Mouse (Mus musculus) layer of hippocampus, adult 2 months (tissue): ENCODE results near the gene Phkg1. TPM values are rescaled to one million over a fixed set of nuclear protein-coding genes. Genes with fewer than 3 reads are reported as not detected.
A peak's percentile ranks its signal among the peaks of the same experiment; 100 is the strongest.

Experiments used
- DNase-seq, 2 experiments: peaks; one replicate each; pipeline ENCODE4 v3.0.0; 2022; ENCODE audit warnings: low spot score in 2 of 2
- H3K27ac ChIP-seq: fragments of 200-600 bp; 2 replicates; pipeline ENCODE4 v1.8.1; 2022
- H3K4me3 ChIP-seq: fragments of 200-600 bp; 2 replicates; pipeline ENCODE4 v1.8.1; 2022; ENCODE audit warnings: mild to moderate bottlenecking
- CTCF ChIP-seq: fragments of 200-600 bp; conservative IDR thresholded peaks from 2 replicates; pipeline ENCODE4 v1.8.1; 2022; ENCODE audit warnings: antibody characterized with exemption, mild to moderate bottlenecking, moderate library complexity
- total RNA-seq, 2 experiments: library from RNA; stranded (reverse); gene quantifications; 2 replicates each; pipeline ENCODE4 v1.2.3; 2021

Phkg1 gene
- total RNA-seq, 2 experiments from 2014 or later, result 21.6 to 24.3 TPM

- Histone ChIP-seq H3K27ac (peak within 1 kb of the TSS; percentile 96), H3K4me3 (peak within 1 kb of the TSS; percentile 87)
- TF ChIP-seq CTCF, result no peak
- peak; percentile 92 to 97 for DNase-seq
Measured at GRCm38 (mm10) chr5:129886911-129887636, 11.3 kb downstream of the Phkg1 start, which contains the start of gene Chchd2. Gene Chchd2, minus strand, starts transcription at chr5:129887470.

GRCm38 (mm10) chr5:129886271-129886670 is 12.1 kb downstream of the Phkg1 start:
- peak overlapping the region; percentile 96; the same call in 1 of the 2 replicates for H3K27ac ChIP-seq
- DNase-seq, result no peak
- TF ChIP-seq CTCF, result no peak
- peak overlapping the region; percentile 87 for H3K4me3 ChIP-seq

- TF ChIP-seq CTCF, result no peak
- DNase-seq, result no peak
- H3K27ac ChIP-seq, result no peak overlapping the region
- no peak overlapping the region for H3K4me3 ChIP-seq
Measured at GRCm38 (mm10) chr5:129879888-129880287, 18.5 kb downstream of the Phkg1 start.

- peak overlapping the region; percentile 38 for H3K4me3 ChIP-seq
- peak; percentile 51 to 53 for DNase-seq
- TF ChIP-seq CTCF, result peak; percentile 76
- H3K27ac ChIP-seq, result peak overlapping the region; percentile 89
Measured at GRCm38 (mm10) chr5:129878946-129879345, 19.4 kb downstream of the Phkg1 start.

- DNase-seq, result peak; percentile 23 to 44
- Histone ChIP-seq H3K4me3 (peak overlapping the region; percentile 38), H3K27ac (peak overlapping the region; percentile 89)
- TF ChIP-seq CTCF, result no peak
Measured at GRCm38 (mm10) chr5:129877731-129878455, 20.5 kb downstream of the Phkg1 start.

GRCm38 (mm10) chr5:129875098-129875497 is 23.3 kb downstream of the Phkg1 start:
- no peak for DNase-seq
- no peak for TF ChIP-seq CTCF
- Histone ChIP-seq H3K4me3 (no peak overlapping the region), H3K27ac (no peak overlapping the region)

- H3K4me3 ChIP-seq, result no peak overlapping the region
- no peak overlapping the region for H3K27ac ChIP-seq
- DNase-seq, result no peak
- no peak for TF ChIP-seq CTCF
Measured at GRCm38 (mm10) chr5:129873942-129874341, 24.4 kb downstream of the Phkg1 start.

- Histone ChIP-seq H3K4me3 (no peak overlapping the region), H3K27ac (no peak overlapping the region)
- no peak for TF ChIP-seq CTCF
- no peak for DNase-seq
Measured at GRCm38 (mm10) chr5:129871238-129871637, 27.1 kb downstream of the Phkg1 start.

- TF ChIP-seq CTCF, result no peak
- Histone ChIP-seq H3K4me3 (no peak overlapping the region), H3K27ac (no peak overlapping the region)
- no peak for DNase-seq
Measured at GRCm38 (mm10) chr5:129869238-129869995, 28.9 kb downstream of the Phkg1 start.

- no peak for DNase-seq
- TF ChIP-seq CTCF, result no peak
- Histone ChIP-seq H3K27ac (no peak overlapping the region), H3K4me3 (no peak overlapping the region)
Measured at GRCm38 (mm10) chr5:129865841-129866240, 32.5 kb downstream of the Phkg1 start.

GRCm38 (mm10) chr5:129864467-129864866 is 33.9 kb downstream of the Phkg1 start:
- DNase-seq, result peak in 1 of 2 experiments; percentile 57
- H3K27ac ChIP-seq, result peak overlapping the region; percentile 51; the same call in 1 of the 2 replicates
- H3K4me3 ChIP-seq, result no peak overlapping the region
- peak; percentile 82 for TF ChIP-seq CTCF

- Histone ChIP-seq H3K4me3 (no peak overlapping the region), H3K27ac (no peak overlapping the region)
- DNase-seq, result no peak
- no peak for TF ChIP-seq CTCF
Measured at GRCm38 (mm10) chr5:129862325-129862724, 36.0 kb downstream of the Phkg1 start.

- Histone ChIP-seq H3K4me3 (no peak overlapping the region), H3K27ac (no peak overlapping the region)
- TF ChIP-seq CTCF, result peak; percentile 39
- DNase-seq, result no peak
Measured at GRCm38 (mm10) chr5:129856414-129856813, 41.9 kb downstream of the Phkg1 start.
